Mouse (Mus musculus): ENCODE measurements around the gene Lrrc7.

GRCm38 (mm10) chr3:158193229-158193628 lies 368.8 kb downstream of the Lrrc7 start:
- TF ChIP-seq CTCF (IDR thresholded peaks at IDR 0.05; ENCODE audit: extremely low read depth, insufficient read length, insufficient replicate concordance, low read depth, low read length) (no peak), POLR2A (IDR thresholded peaks at IDR 0.05; ENCODE audit: low read depth, low read length) (no peak)
